Mouse (Mus musculus) C2C12 (cell line): ENCODE measurements around the gene Gm45799. TPM values are rescaled to one million over a fixed set of nuclear protein-coding genes. Genes with fewer than 3 reads are reported as not detected.

Experiments
- H3K27me3 ChIP-seq: one replicate; pipeline ENCODE4 v1.6.1; 2011; ENCODE audit not compliant: control insufficient read depth, insufficient read depth, insufficient read length
- H3K36me3 ChIP-seq: one replicate; pipeline ENCODE4 v1.6.1; 2011; ENCODE audit not compliant: control insufficient read depth, insufficient read depth
- H3K4me3 ChIP-seq: one replicate; pipeline ENCODE4 v1.5.1; 2011; ENCODE audit warnings: mild to moderate bottlenecking, control low read depth; ENCODE audit not compliant: poor library complexity, insufficient read depth, severe bottlenecking
- H3K79me2 ChIP-seq: one replicate; pipeline ENCODE4 v1.6.1; 2011; ENCODE audit not compliant: control insufficient read depth, insufficient read depth
- H3K79me3 ChIP-seq: one replicate; pipeline ENCODE4 v1.6.1; 2011; ENCODE audit warnings: low read depth, control low read depth
- H3ac ChIP-seq: one replicate; pipeline ENCODE3; 2011; ENCODE audit warnings: low read depth; ENCODE audit not compliant: control insufficient read depth, insufficient read length
- CEBPB ChIP-seq: IDR thresholded peaks from one replicate; pipeline ENCODE4 v1.6.1; 2011; ENCODE audit warnings: low read depth, mild to moderate bottlenecking, control low read depth, moderate library complexity
- CTCF ChIP-seq: IDR thresholded peaks from one replicate; pipeline ENCODE4 v1.5.1; 2011; ENCODE audit not compliant: control insufficient read depth, insufficient read depth, insufficient read length
- FOSL1 ChIP-seq: IDR thresholded peaks from one replicate; pipeline ENCODE4 v1.8.0; 2011; ENCODE audit warnings: mild to moderate bottlenecking, low read length; ENCODE audit not compliant: poor library complexity, insufficient read depth, severe bottlenecking
- MAX ChIP-seq: IDR thresholded peaks from one replicate; pipeline ENCODE4 v1.6.1; 2011; ENCODE audit warnings: mild to moderate bottlenecking, control low read depth
- MYOD1 ChIP-seq: IDR thresholded peaks from one replicate; pipeline ENCODE4 v1.6.1; 2011; ENCODE audit warnings: low read depth; ENCODE audit not compliant: control insufficient read depth, insufficient read length
- MYOG ChIP-seq: IDR thresholded peaks from one replicate; pipeline ENCODE4 v1.6.1; 2011; ENCODE audit not compliant: control insufficient read depth, insufficient read length; ENCODE audit errors: extremely low read depth
- USF1 ChIP-seq: IDR thresholded peaks from one replicate; pipeline ENCODE4 v1.6.1; 2011; ENCODE audit warnings: low read depth, mild to moderate bottlenecking, control low read depth, moderate library complexity
- polyA plus RNA-seq: library from polyadenylated mRNA; unstranded; fragments of >200 nt; fragmentation: generic; extraction: Trizol; gene quantifications from one replicate; pipeline ENCODE4 v1.2.1, GENCODE M21; 2012; ENCODE audit warnings: missing spikeins

The Gm45799 gene
- polyA plus RNA-seq, 1 experiment: 56.8 TPM

DNA sequence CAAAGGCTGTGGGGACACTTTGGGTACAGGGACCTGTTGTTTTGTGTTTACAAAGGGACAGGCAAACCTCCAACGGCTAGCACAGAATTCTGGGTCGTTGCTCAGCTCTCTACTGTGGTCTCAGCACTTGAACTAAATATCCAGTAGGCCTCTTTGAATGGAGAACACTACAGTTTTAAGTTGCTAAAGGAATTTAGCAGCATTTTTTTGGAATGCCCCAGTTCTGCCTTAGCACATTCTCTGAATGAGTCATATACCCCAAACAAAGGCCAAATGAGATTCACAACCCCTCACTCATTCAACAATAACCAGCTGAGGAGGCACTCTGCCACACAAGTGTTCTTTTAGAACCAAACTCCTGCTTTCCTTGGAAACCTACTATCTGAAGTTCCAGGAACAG, 81.6 kb downstream of the Gm45799 start:
- no peak overlapping the region for H3ac ChIP-seq
- no peaks in the 10 kb centered on the region for H3K27me3 ChIP-seq
- no peak overlapping the region for H3K4me3 ChIP-seq
- TF ChIP-seq FOSL1: no peak
- no peak for TF ChIP-seq USF1
- TF ChIP-seq MYOD1: no peak
- TF ChIP-seq MAX: no peak
- no peak for TF ChIP-seq CTCF
- no peak for TF ChIP-seq MYOG
- TF ChIP-seq CEBPB: no peak
- H3K79me3 ChIP-seq: no peaks in the 10 kb centered on the region
- peaks cover 7% of the 10 kb centered on the region for H3K36me3 ChIP-seq
- H3K79me2 ChIP-seq: no peaks in the 10 kb centered on the region

DNA sequence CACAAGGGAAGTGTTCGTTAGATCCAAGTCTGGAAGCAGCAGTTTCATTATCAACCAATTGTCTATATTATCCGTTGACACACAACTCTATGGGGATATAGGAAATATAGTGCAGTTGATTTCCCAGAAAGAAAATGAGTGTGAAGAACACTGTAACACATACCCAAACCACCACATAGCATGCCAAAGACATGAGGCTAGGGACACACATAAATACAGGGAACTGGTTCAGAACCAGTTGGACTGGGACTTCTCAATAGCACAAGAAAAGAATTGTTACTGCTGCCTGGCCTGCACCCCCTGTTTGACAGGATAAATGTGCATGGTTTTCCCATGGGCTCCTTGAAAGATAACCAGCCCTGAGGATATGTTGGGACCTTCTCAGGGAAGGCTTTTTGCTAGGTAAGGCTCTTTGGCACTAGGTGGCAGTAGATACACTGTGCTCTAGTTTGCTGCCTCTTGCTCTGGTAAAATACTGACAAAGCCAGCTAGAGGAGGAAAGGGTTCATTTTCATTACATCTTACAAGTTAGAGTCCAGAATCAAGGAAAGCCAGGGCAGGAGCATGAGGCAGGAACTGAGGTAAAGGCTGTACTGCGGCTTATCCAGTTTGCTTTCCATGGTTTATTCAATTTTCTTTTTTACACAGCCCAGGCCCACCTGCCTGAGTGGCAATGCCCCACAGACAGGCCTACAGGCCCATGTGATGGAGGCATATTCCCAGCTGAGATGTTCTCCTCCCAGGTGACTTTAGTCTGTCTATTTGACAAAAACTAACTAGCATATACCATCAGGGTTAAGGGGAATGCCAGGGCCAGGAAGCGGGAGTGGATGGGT, 86.0 kb downstream of the Gm45799 start:
- H3K36me3 ChIP-seq: peaks cover 34% of the 10 kb centered on the region
- H3K4me3 ChIP-seq: no peak overlapping the region
- H3K27me3 ChIP-seq: no peaks in the 10 kb centered on the region
- no peaks in the 10 kb centered on the region for H3K79me3 ChIP-seq
- TF ChIP-seq CTCF (peak; percentile 41), MYOD1 (no peak), MYOG (no peak), FOSL1 (no peak), MAX (no peak)
- no peak overlapping the region for H3ac ChIP-seq
- peaks cover 2% of the 10 kb centered on the region for H3K79me2 ChIP-seq

DNA sequence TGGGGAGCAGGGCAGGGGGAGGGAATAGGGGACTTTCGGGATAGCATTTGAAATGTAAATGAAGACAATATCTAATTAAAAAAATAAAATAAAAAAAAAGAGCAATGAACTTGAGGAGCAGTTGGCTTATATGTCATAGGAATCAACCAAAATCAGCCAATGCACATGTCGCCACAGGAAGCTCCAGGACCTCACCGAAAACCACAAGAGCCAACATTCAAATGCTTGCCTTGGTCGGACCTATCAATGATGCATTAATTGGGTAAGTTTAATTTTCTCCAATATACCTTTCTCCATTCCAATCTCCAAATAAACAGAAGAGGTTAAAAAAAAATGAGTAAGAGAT, 86.6 kb downstream of the Gm45799 start:
- Histone ChIP-seq H3K79me3 (no peaks in the 10 kb centered on the region), H3ac (no peak overlapping the region), H3K36me3 (peaks cover 39% of the 10 kb centered on the region), H3K27me3 (no peaks in the 10 kb centered on the region), H3K4me3 (no peak overlapping the region), H3K79me2 (peaks cover 8% of the 10 kb centered on the region)
- no peak for TF ChIP-seq MYOD1
- TF ChIP-seq CEBPB: no peak

DNA sequence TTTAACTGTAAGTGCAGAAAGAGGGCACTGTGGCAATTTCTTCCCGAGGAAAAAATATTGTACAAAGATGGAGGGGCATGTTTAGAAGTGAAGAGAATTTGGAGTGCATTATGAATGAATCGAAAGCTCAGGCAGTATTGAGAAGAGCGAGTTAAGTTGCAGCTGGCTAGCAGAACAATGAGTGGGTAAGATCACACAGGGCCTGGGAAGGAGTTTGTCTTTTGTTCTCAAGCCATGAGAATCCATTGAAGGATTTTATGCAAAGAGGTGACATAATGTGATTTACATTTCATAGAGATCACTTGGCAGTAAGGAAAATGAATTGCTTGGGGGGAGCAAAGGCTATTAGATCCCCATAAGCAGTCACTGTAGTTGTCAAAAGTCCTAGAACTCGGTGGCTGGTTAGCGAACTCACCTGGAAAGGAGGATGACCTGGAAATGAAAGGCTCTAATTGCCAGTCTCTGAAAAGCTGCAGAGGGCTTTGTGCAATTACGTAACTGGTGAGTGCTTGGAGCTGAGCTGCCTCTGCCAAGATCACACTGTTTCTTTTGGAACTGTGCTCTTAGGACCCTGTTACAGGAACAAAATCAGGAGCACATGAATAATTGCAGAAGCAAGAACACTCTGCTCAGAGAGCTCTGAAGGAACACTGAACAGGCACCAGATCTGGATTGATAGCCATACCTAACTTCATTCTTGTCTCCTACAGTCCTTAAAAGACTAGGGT, 88.5 kb downstream of the Gm45799 start:
- Histone ChIP-seq H3K79me3 (peaks cover 2% of the 10 kb centered on the region), H3K4me3 (no peak overlapping the region), H3K79me2 (peaks cover 27% of the 10 kb centered on the region), H3K36me3 (peaks cover 59% of the 10 kb centered on the region), H3ac (no peak overlapping the region), H3K27me3 (no peaks in the 10 kb centered on the region)
- no peak for TF ChIP-seq USF1
- no peak for TF ChIP-seq CEBPB
- TF ChIP-seq MYOD1: no peak
- TF ChIP-seq MYOG: no peak
- TF ChIP-seq CTCF: no peak
- no peak for TF ChIP-seq FOSL1
- no peak for TF ChIP-seq MAX

DNA sequence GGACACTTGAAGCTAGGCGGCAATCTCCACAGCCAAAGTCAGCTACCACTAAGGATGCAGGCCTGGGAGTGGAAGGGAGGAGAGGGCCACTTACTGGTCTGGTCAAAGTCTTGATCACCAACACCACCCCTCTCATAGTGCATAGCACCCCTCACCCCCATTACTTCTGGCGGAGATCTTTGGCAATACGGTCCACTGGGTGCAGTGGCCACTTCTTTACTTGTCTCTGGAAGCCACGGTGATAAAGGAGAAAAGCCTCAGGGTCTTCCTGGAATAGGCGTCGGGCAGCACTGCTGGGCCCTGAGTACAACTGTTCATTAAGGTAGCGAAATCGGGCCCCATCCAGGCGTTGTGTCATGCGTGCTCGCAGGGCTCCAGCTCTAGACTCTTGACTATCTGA, 93.5 kb downstream of the Gm45799 start:
- H3K4me3 ChIP-seq: no peak overlapping the region
- peaks cover 53% of the 10 kb centered on the region for H3K36me3 ChIP-seq
- H3K79me2 ChIP-seq: peaks cover 74% of the 10 kb centered on the region
- H3K79me3 ChIP-seq: peaks cover 40% of the 10 kb centered on the region
- no peak overlapping the region for H3ac ChIP-seq
- H3K27me3 ChIP-seq: no peaks in the 10 kb centered on the region
- TF ChIP-seq MAX (no peak), MYOD1 (no peak), MYOG (no peak), CTCF (no peak), CEBPB (no peak), FOSL1 (no peak), USF1 (no peak)

Other genes starting within 250 kb of the Gm45799 start
- 16.0 TPM for gene Fam160a2, start 240.5 kb upstream of the Gm45799 start, polyA plus RNA-seq
- not detected for gene Cnga4, start 236.0 kb upstream of the Gm45799 start, polyA plus RNA-seq
- not detected for gene Cckbr, start 214.8 kb upstream of the Gm45799 start, polyA plus RNA-seq
- 83.7 TPM for gene Cavin3, start 158.3 kb upstream of the Gm45799 start, polyA plus RNA-seq
- gene Smpd1, start 86.2 kb upstream of the Gm45799 start, polyA plus RNA-seq: 27.9 TPM
- gene Apbb1, start 58.9 kb upstream of the Gm45799 start, polyA plus RNA-seq: 22.4 TPM
- 0.22 TPM for gene Hpx, start 40.4 kb upstream of the Gm45799 start, polyA plus RNA-seq
- gene Trim3, start 7.0 kb upstream of the Gm45799 start, polyA plus RNA-seq: 44.4 TPM
- gene Timm10b, start 496 bp upstream of the Gm45799 start, polyA plus RNA-seq: 203 TPM
- gene Arfip2, start 136 bp upstream of the Gm45799 start, polyA plus RNA-seq: 68.2 TPM
- gene Dnhd1, start 10.3 kb downstream of the Gm45799 start, polyA plus RNA-seq: 0.35 TPM
- gene Ilk, start 96.0 kb downstream of the Gm45799 start, polyA plus RNA-seq: 375 TPM
- 35.8 TPM for gene Rrp8, start 96.8 kb downstream of the Gm45799 start, polyA plus RNA-seq
- 327 TPM for gene Taf10, start 103.8 kb downstream of the Gm45799 start, polyA plus RNA-seq
- 41.6 TPM for gene Tpp1, start 111.7 kb downstream of the Gm45799 start, polyA plus RNA-seq
- 1.8 TPM for gene Dchs1, start 147.1 kb downstream of the Gm45799 start, polyA plus RNA-seq
- 554 TPM for gene Mrpl17, start 170.5 kb downstream of the Gm45799 start, polyA plus RNA-seq